Mouse (Mus musculus): ENCODE measurements around the gene Dnajc21. TPM values are rescaled to one million over a fixed set of nuclear protein-coding genes. Genes with fewer than 3 reads are reported as not detected.
"Not testable (repeated sequence)": the region's sequence is repeated elsewhere in the genome, so short reads cannot be mapped to it uniquely, and the experiment has no call there.

Gene Dnajc21
- total RNA-seq (2021) = 10 to 100 TPM; 23.3 to 24.4 TPM
- long read RNA-seq, experiment 1, transcript Dnajc21-201 (12 exons, 2,060 nt) = major isoform, 43 of 49 reads
- long read RNA-seq, experiment 1, partial matches to known transcripts = 2 of 49 reads
- long read RNA-seq, experiment 1, other reads (novel, unspliced or antisense) = 4 of 49 reads
- long read RNA-seq, experiment 2, transcript Dnajc21-201 (12 exons, 2,060 nt) = major isoform, 34 of 41 reads
- long read RNA-seq, experiment 2, partial matches to known transcripts = 1 of 41 reads
- long read RNA-seq, experiment 2, other reads (novel, unspliced or antisense) = 6 of 41 reads

GRCm38 (mm10) chr15:10470151-10470831 is at the start of gene Dnajc21:
Dnajc21 (minus strand) TSS chr15:10470516.
- DNase-seq = peak; percentile 88 to 91
- intact Hi-C loops (cut with DNase I) = no loop called here

GRCm38 (mm10) chr15:10515166-10515565 is 44.9 kb upstream of the Dnajc21 start:
- no peak for DNase-seq
- intact Hi-C loops (cut with DNase I) = no loop called here

GRCm38 (mm10) chr15:10506099-10506498 is 35.8 kb upstream of the Dnajc21 start:
- intact Hi-C loops (cut with DNase I) = loop anchor here (10.0 kb wide), 1 partner anchor 209 kb away; the partner anchor contains the start of gene Rai14
- peak; percentile 51 to 62 for DNase-seq

GRCm38 (mm10) chr15:10500838-10501719 is 30.8 kb upstream of the Dnajc21 start:
- intact Hi-C loops (cut with DNase I) = loop anchor here (1.0 to 10.0 kb wide), 3 partner anchors 214 to 400 kb away; partner anchors contain the start of gene Rai14
- DNase-seq = peak; percentile 56 to 70

- intact Hi-C loops (cut with DNase I) = loop anchor here (2.0 to 10.0 kb wide), 2 partner anchors 215 to 401 kb away; partner anchors contain the start of gene Rai14
- DNase-seq = no peak
Measured at GRCm38 (mm10) chr15:10500035-10500434, 29.7 kb upstream of the Dnajc21 start.

- no peak for DNase-seq
- intact Hi-C loops (cut with DNase I) = loop anchor here (5.0 kb wide), 1 partner anchor 88 kb away; no protein-coding TSS in a partner anchor
Measured at GRCm38 (mm10) chr15:10499593-10499992, 29.3 kb upstream of the Dnajc21 start.

- DNase-seq = not testable (repeated sequence)
- intact Hi-C loops (cut with DNase I) = loop anchor here (5.0 kb wide), 1 partner anchor 91 kb away; no protein-coding TSS in a partner anchor
Measured at GRCm38 (mm10) chr15:10496696-10497095, 26.4 kb upstream of the Dnajc21 start.

GRCm38 (mm10) chr15:10495944-10496343 is 25.6 kb upstream of the Dnajc21 start:
- no peak for DNase-seq
- intact Hi-C loops (cut with DNase I) = loop anchor here (5.0 kb wide), 1 partner anchor 91 kb away; no protein-coding TSS in a partner anchor

- intact Hi-C loops (cut with DNase I) = no loop called here
- DNase-seq = no peak
Measured at GRCm38 (mm10) chr15:10490101-10490500, 19.8 kb upstream of the Dnajc21 start.

- intact Hi-C loops (cut with DNase I) = loop anchor here (10.0 kb wide), 1 partner anchor 908 kb away; the partner anchor contains the start of gene Tars
- DNase-seq = no peak
Measured at GRCm38 (mm10) chr15:10487246-10487645, 16.9 kb upstream of the Dnajc21 start.

- intact Hi-C loops (cut with DNase I) = loop anchor here (10.0 kb wide), 1 partner anchor 908 kb away; the partner anchor contains the start of gene Tars
- no peak for DNase-seq
Measured at GRCm38 (mm10) chr15:10486365-10486839, 16.1 kb upstream of the Dnajc21 start.

GRCm38 (mm10) chr15:10485484-10486364 is 15.4 kb upstream of the Dnajc21 start, which contains the start of the genes Brix1 and Rad1:
Brix1 (minus strand) TSS chr15:10485947.
Rad1 (plus strand) TSS chr15:10486018.
- peak; percentile 92 to 93 for DNase-seq
- intact Hi-C loops (cut with DNase I) = loop anchor here (10.0 kb wide), 1 partner anchor 909 kb away; the partner anchor contains the start of gene Tars

- no peak for DNase-seq
- intact Hi-C loops (cut with DNase I) = no loop called here
Measured at GRCm38 (mm10) chr15:10470941-10471340, 625 bp upstream of the Dnajc21 start.

GRCm38 (mm10) chr15:10469641-10470150 is 620 bp downstream of the Dnajc21 start:
- intact Hi-C loops (cut with DNase I) = no loop called here
- no peak for DNase-seq

GRCm38 (mm10) chr15:10468761-10469160 is 1.6 kb downstream of the Dnajc21 start:
- intact Hi-C loops (cut with DNase I) = no loop called here
- no peak for DNase-seq

GRCm38 (mm10) chr15:10464678-10465077 is 5.6 kb downstream of the Dnajc21 start:
- DNase-seq = no peak
- intact Hi-C loops (cut with DNase I) = no loop called here

GRCm38 (mm10) chr15:10463555-10463954 is 6.8 kb downstream of the Dnajc21 start:
- intact Hi-C loops (cut with DNase I) = no loop called here
- DNase-seq = no peak

- intact Hi-C loops (cut with DNase I) = no loop called here
- DNase-seq = peak in 1 of 2 experiments; percentile 14
Measured at GRCm38 (mm10) chr15:10460986-10461385, 9.3 kb downstream of the Dnajc21 start.

GRCm38 (mm10) chr15:10447102-10447501 is 23.2 kb downstream of the Dnajc21 start:
- no peak for DNase-seq
- intact Hi-C loops (cut with DNase I) = no loop called here

Measured in heart, postnatal 14 days (tissue).